Mouse (Mus musculus): Measurements from ENCODE around the gene Rnase2b.
"Not testable (repeated sequence)": the region's sequence is repeated elsewhere in the genome, so short reads cannot be mapped to it uniquely, and the experiment has no call there.

Gene Rnase2b

GRCm38 (mm10) chr14:51150206-51150831 is 11.7 kb upstream of the Rnase2b start:
- no peak for DNase-seq (ENCODE audit: extremely low read depth, low read depth, low spot score)

DNA sequence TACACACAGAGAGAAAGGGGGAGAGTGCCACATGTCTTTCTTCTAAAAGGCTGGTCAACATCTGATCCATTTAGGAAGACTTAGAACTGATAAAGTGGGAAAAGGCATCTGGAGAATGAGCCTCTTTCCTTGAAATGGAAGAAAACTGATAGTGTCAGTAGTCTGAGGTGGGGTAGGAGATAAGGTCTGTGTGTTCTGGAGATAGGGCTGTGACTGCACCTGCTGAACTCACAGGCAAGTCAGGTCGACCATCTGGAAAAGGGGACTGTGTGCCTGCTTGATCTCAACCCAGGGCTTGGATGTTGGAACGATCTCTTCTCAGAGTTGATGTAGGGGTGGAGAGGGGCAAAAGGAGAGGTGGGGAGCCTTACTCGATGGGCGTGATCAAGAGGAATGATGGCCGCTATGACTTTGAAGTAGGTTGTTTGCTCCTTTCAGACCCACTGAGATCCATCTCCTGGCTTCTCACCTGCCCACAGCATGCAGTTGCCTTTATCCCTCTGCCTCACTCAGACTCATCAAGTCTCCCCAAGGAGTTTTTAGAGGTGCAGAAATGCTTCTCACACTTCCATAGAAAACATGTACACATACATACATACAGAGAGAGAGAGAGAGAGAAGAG is 9.7 kb upstream of the Rnase2b start:
- DNase-seq (ENCODE audit: extremely low read depth, low read depth, low spot score): no peak

GRCm38 (mm10) chr14:51156056-51156735 is 5.9 kb upstream of the Rnase2b start:
- DNase-seq (ENCODE audit: extremely low read depth, low read depth, low spot score): no peak

DNA sequence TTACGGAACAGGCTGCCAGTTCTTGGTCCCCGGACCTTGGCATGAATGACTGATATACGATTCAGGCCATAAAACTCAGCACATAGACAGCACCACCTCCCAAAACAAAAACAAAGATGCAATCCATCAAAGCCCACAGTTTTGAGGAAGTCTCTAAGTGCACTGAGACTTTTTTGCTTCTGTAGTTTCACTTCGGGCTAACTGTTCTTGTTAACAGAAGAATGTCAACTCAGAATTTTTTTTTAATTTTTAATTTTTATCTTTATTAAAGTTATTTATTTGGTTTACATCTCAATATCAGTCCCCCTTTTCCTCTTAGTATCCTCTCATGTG is 5.4 kb upstream of the Rnase2b start:
- DNase-seq (ENCODE audit: extremely low read depth, low read depth, low spot score): no peak

DNA sequence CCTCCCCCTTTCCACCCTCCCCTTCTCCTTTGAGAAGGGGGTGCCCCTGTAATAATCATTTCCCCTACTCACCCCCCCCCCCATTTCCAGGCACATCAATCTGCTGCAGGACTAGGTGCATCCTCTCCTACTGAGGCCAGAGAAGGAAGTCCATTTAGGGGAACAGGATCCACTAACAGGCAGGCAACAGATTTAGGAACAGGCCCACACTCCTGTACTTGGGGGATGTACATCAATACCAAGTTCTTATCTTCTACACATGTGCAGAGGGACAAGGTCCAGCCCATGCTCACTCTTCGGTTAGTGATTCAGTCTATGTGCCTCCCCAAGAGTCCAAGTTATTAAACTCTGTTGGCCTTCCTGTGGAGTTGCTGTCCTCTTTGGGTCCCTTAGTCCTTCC is 5.0 kb upstream of the Rnase2b start:
- DNase-seq (ENCODE audit: extremely low read depth, low read depth, low spot score): no peak

- DNase-seq (ENCODE audit: extremely low read depth, low read depth, low spot score): not testable (repeated sequence)
These were observed 1.3 kb downstream of the Rnase2b start for GRCm38 (mm10) chr14:51163323-51163722.

- DNase-seq (ENCODE audit: extremely low read depth, low read depth, low spot score): no peak
These were observed 3.4 kb downstream of the Rnase2b start for GRCm38 (mm10) chr14:51165435-51165834.

DNA sequence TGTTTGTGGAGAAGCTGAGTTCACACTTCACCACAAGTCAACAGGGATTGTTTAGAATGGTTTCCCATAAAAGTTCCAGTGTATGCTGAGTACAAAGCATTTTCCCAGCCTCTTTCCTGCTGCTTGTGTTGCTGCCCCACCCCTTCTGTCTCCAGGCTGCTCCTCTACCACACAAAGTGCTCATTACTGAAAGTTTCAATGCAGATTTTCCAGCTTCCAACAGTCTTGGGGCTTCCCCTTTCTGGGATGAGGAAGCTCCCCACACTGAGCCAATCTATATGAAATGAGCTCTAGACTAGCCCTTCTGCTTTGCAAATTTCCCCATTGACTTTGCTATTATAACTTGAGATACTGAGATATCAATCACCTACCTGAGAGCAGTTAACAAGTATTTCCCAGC is 4.0 kb downstream of the Rnase2b start:
- no peak for DNase-seq (ENCODE audit: extremely low read depth, low read depth, low spot score)

- DNase-seq (ENCODE audit: extremely low read depth, low read depth, low spot score): not testable (repeated sequence)
These were observed 10.2 kb downstream of the Rnase2b start for GRCm38 (mm10) chr14:51172095-51172865.

DNA sequence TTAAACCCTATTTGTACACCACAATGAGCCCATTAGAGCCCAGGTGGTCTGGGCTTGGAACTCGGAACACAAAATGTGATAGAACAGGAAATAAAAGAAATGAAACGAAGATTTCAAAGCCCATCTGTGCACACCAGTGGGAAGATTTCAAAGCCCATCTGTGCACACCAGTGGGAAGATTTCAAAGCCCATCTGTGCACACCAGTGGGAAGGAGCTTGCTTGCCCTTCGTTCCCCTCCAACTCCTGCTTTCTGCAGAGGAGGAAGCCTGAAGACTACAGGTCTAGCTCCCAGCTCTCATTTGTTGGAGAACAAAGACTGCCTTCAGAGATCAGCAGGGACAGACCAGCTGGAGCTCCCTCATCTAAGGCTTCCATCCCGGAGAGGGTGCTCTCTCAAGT is 10.9 kb downstream of the Rnase2b start:
- not testable (repeated sequence) for DNase-seq (ENCODE audit: extremely low read depth, low read depth, low spot score)

GRCm38 (mm10) chr14:51173843-51174242 is 11.8 kb downstream of the Rnase2b start:
- no peak for DNase-seq (ENCODE audit: extremely low read depth, low read depth, low spot score)

DNA sequence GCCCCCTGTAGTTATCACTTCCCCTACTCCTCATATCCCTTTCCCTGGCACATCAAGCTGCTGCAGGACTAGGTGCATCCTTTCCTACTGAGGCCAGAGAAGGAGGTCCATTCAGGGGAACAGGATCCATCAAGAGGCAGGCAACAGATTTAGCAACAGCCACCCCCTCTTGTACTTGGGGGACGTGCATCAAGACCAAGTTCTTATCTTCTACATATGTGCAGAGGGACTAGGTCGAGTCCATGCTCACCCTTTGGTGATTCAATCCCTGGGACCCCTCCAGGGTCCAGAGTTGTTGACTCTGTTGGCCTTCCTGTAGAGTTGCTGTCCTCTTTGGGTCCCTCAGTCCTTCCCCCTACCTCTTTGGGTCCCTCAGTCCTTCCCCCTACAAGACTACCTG is 19.0 kb downstream of the Rnase2b start:
- DNase-seq (ENCODE audit: extremely low read depth, low read depth, low spot score): not testable (repeated sequence)

- DNase-seq (ENCODE audit: extremely low read depth, low read depth, low spot score): peak; percentile 59
These were observed 33.6 kb downstream of the Rnase2b start for GRCm38 (mm10) chr14:51195681-51196080.

GRCm38 (mm10) chr14:51199098-51200023 is 37.3 kb downstream of the Rnase2b start, which contains the start of gene Ang2:
TSS of gene Ang2 (minus strand) at chr14:51199148.
- DNase-seq (ENCODE audit: extremely low read depth, low read depth, low spot score): no peak

GRCm38 (mm10) chr14:51200054-51200453 is 38.0 kb downstream of the Rnase2b start:
- no peak for DNase-seq (ENCODE audit: extremely low read depth, low read depth, low spot score)

- DNase-seq (ENCODE audit: extremely low read depth, low read depth, low spot score): no peak
These were observed 38.4 kb downstream of the Rnase2b start for GRCm38 (mm10) chr14:51200466-51200865.

- no peak for DNase-seq (ENCODE audit: extremely low read depth, low read depth, low spot score)
These were observed 41.1 kb downstream of the Rnase2b start, which contains the start of gene Ear14 for GRCm38 (mm10) chr14:51203115-51203514. TSS of gene Ear14 (plus strand) at chr14:51203391.
